In the genomic region with DNA sequence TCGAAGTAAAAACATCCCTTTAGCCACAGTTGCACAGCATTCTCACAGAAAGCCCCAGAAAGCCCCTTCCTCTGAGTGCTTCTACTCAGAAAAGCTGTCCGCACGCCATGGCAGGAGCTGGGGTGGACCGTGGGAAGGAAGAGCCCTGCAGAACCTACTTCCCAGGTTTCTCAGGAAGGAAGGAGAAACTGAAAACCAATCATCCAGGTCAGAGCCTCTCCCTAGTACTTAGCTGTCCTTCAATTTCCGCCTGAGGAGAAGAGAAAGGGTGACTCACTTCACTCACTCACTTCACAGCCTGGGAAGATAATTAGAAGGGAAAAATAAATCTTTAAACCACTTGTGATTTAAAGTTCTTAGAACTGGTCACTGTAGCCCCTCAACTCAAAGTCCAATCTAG, we compare ENCODE assay signal across 24 mouse cellular contexts. TPM values are rescaled to one million over a fixed set of nuclear protein-coding genes. Genes with fewer than 3 reads are reported as not detected.
A peak's percentile ranks its signal among the peaks of the same experiment; 100 is the strongest.
DNase-seq lines count a peak whose midpoint lies in the region; ATAC-seq and TF ChIP-seq lines count a peak whose summit lies in the region.
"Had no signal": no experiment of that assay in that cellular context is flagged by ENCODE, and none has a peak within 500 bp of the region (broad histone marks: within the 10 kb centered on the region; RNA-seq: fewer than 3 reads in every experiment).

No protein-coding gene starts in this region.

- TF ChIP-seq POLR2A in thymus, adult 2 months (IDR thresholded peaks at IDR 0.05; ENCODE audit: control insufficient read depth, extremely low read depth, insufficient read depth, low read length, poor library complexity), result no peak

- H3K27ac ChIP-seq in embryonic facial prominence, embryonic 15.5 days (replicated peaks), result peak overlapping the region; percentile 68; the same call in 1 of the 2 replicates
- no peak overlapping the region for H3K27ac ChIP-seq in embryonic facial prominence, embryonic 10.5 days (replicated peaks)
- H3K27ac ChIP-seq in kidney, embryonic 16.5 days (ENCODE audit: low read length), result peak overlapping the region; percentile 40; the same call in 1 of the 2 replicates
- H3K27ac ChIP-seq in stomach, embryonic 16.5 days (ENCODE audit: low read length), result peak overlapping the region; percentile 86
- no peak overlapping the region for H3K27ac ChIP-seq in thymus, adult 2 months (ENCODE audit: control insufficient read depth, insufficient read depth, low read length)
- H3K27ac ChIP-seq: embryonic facial prominence, embryonic 12.5 days; forebrain, embryonic 15.5 days; hindbrain, embryonic 15.5 days had no signal

- peaks cover 4% of the 10 kb centered on the region; the same call in 1 of the 2 replicates for H3K36me3 ChIP-seq in embryonic facial prominence, embryonic 15.5 days
- peaks cover 94% of the 10 kb centered on the region for H3K36me3 ChIP-seq in embryonic facial prominence, embryonic 10.5 days (replicated peaks)
- peaks cover 22% of the 10 kb centered on the region; the same call in 1 of the 2 replicates for H3K36me3 ChIP-seq in kidney, embryonic 16.5 days (ENCODE audit: insufficient read depth, low read length)
- no peaks in the 10 kb centered on the region for H3K36me3 ChIP-seq in stomach, embryonic 16.5 days (ENCODE audit: control insufficient read depth, insufficient read depth, low read length)
- H3K36me3 ChIP-seq in thymus, adult 2 months (ENCODE audit: control insufficient read depth, insufficient read depth, low read length), result peaks cover 32% of the 10 kb centered on the region

- H3K4me1 ChIP-seq in embryonic facial prominence, embryonic 15.5 days, result peaks cover 10% of the 10 kb centered on the region; the same call in 1 of the 2 replicates
- H3K4me1 ChIP-seq in embryonic facial prominence, embryonic 10.5 days, result peaks cover 4% of the 10 kb centered on the region; the same call in 1 of the 2 replicates
- peaks cover 18% of the 10 kb centered on the region for H3K4me1 ChIP-seq in kidney, embryonic 16.5 days (ENCODE audit: insufficient read depth, low read length)
- H3K4me1 ChIP-seq in stomach, embryonic 16.5 days (ENCODE audit: control insufficient read depth, insufficient read depth, low read length), result 0 out of 2 replicates have a peak, but pooled peaks cover 4% of the 10 kb centered on the region
- H3K4me1 ChIP-seq in thymus, adult 2 months (replicated peaks; ENCODE audit: control insufficient read depth, insufficient read depth, low read length), result no peaks in the 10 kb centered on the region
- H3K4me1 ChIP-seq: embryonic facial prominence, embryonic 12.5 days had no signal

- POLR2A ChIA-PET in Patski (lab: Charles Lee), result interaction anchor here (0.6 to 1.7 kb wide), 2 partner anchors 10 to 94 kb away, joined by 3 to 5 read pairs; partner anchors contain the start of gene Ube2l6

- no peak for ATAC-seq in embryonic facial prominence, embryonic 15.5 days (ENCODE audit: insufficient number of reproducible peaks, low FRiP score, low TSS enrichment, low read depth)
- 0 out of 2 replicates have a peak, but pooled peaks have one; percentile 69 for ATAC-seq in kidney, embryonic 16.5 days (ENCODE audit: low FRiP score, low TSS enrichment)
- peak; percentile 78 for ATAC-seq in Patski
- ATAC-seq in stomach, embryonic 16.5 days (ENCODE audit: insufficient read depth, low FRiP score), result no peak
- ATAC-seq: forebrain, embryonic 15.5 days had no signal

- WGBS in embryonic facial prominence, embryonic 15.5 days, result 69% methylated on average over 5 of the region's 5 CpGs
- 76% methylated on average over 5 of the region's 5 CpGs for WGBS in embryonic facial prominence, embryonic 10.5 days
- WGBS in kidney, embryonic 16.5 days, result 51% methylated on average over 5 of the region's 5 CpGs
- 74% methylated on average over 5 of the region's 5 CpGs for WGBS in stomach, embryonic 16.5 days
- 93% methylated on average over 5 of the region's 5 CpGs for WGBS in thymus, adult 2 months

- no peaks in the 10 kb centered on the region for H3K9me3 ChIP-seq in embryonic facial prominence, embryonic 15.5 days (replicated peaks)
- no peaks in the 10 kb centered on the region for H3K9me3 ChIP-seq in embryonic facial prominence, embryonic 10.5 days
- no peaks in the 10 kb centered on the region for H3K9me3 ChIP-seq in kidney, embryonic 16.5 days (ENCODE audit: low read length)
- no peaks in the 10 kb centered on the region for H3K9me3 ChIP-seq in stomach, embryonic 16.5 days (replicated peaks; ENCODE audit: control insufficient read depth, low read length)
- H3K9me3 ChIP-seq: embryonic facial prominence, embryonic 12.5 days; forebrain, embryonic 15.5 days; hindbrain, embryonic 15.5 days had no signal

- no peak overlapping the region for H3K4me2 ChIP-seq in embryonic facial prominence, embryonic 15.5 days (replicated peaks)
- H3K4me2 ChIP-seq in kidney, embryonic 16.5 days (replicated peaks; ENCODE audit: low read depth, low read length), result no peak overlapping the region
- H3K4me2 ChIP-seq in stomach, embryonic 16.5 days (ENCODE audit: low read depth, low read length), result peak overlapping the region; percentile 25; the same call in 1 of the 2 replicates
- H3K4me2 ChIP-seq: embryonic facial prominence, embryonic 12.5 days; forebrain, embryonic 15.5 days; heart, embryonic 11.5 days; hindbrain, embryonic 15.5 days had no signal

- in situ Hi-C loops in Patski (cut with MboI; ENCODE audit: low pct_unique_long_range_greater_than_20kb), result no loop called here

- TF ChIP-seq CTCF in Patski (IDR thresholded peaks at IDR 0.05), result no peak
- TF ChIP-seq CTCF in thymus, adult 2 months (IDR thresholded peaks at IDR 0.05; ENCODE audit: borderline replicate concordance, control insufficient read depth, extremely low read depth, insufficient read depth, low read length, poor library complexity), result no peak

- no peak for DNase-seq in embryonic facial prominence, embryonic 10.5 days (ENCODE audit: low spot score)
- no peak for DNase-seq in kidney, adult 11 months
- DNase-seq in Patski (ENCODE audit: low read depth, low spot score), result no peak
- no peak for DNase-seq in thymus, adult 2 months
- no peak for DNase-seq in left cerebral cortex, adult 8-10 months (ENCODE audit: low spot score in 2 of 2)
- DNase-seq: cerebellum, adult 9-10 months; heart, postnatal 4 days; kidney, adult 2 months; layer of hippocampus, postnatal 36 days; liver; lung, adult 2 months; lung, postnatal 4 days; right cerebral cortex, postnatal 14 days; thymus, postnatal 14 days had no signal

- no peaks in the 10 kb centered on the region for H3K27me3 ChIP-seq in embryonic facial prominence, embryonic 15.5 days
- no peaks in the 10 kb centered on the region for H3K27me3 ChIP-seq in embryonic facial prominence, embryonic 10.5 days (replicated peaks; ENCODE audit: low read depth, poor library complexity, severe bottlenecking)
- no peaks in the 10 kb centered on the region for H3K27me3 ChIP-seq in kidney, embryonic 16.5 days (ENCODE audit: insufficient read depth, low read length)
- H3K27me3 ChIP-seq in Patski, result no peaks in the 10 kb centered on the region
- H3K27me3 ChIP-seq in stomach, embryonic 16.5 days (ENCODE audit: control insufficient read depth, insufficient read depth, low read length), result no peaks in the 10 kb centered on the region
- no peaks in the 10 kb centered on the region for H3K27me3 ChIP-seq in thymus, adult 2 months (ENCODE audit: control insufficient read depth, insufficient read depth, low read length)
- H3K27me3 ChIP-seq: embryonic facial prominence, embryonic 12.5 days; forebrain, embryonic 15.5 days; hindbrain, embryonic 15.5 days had no signal

- H3K4me3 ChIP-seq in embryonic facial prominence, embryonic 15.5 days (replicated peaks), result no peak overlapping the region
- no peak overlapping the region for H3K4me3 ChIP-seq in embryonic facial prominence, embryonic 10.5 days
- H3K4me3 ChIP-seq in kidney, embryonic 16.5 days (ENCODE audit: low read length), result no peak overlapping the region
- H3K4me3 ChIP-seq in stomach, embryonic 16.5 days (replicated peaks; ENCODE audit: low read length), result no peak overlapping the region
- no peak overlapping the region for H3K4me3 ChIP-seq in thymus, adult 2 months (ENCODE audit: control insufficient read depth, insufficient read depth, low read length)
- H3K4me3 ChIP-seq: embryonic facial prominence, embryonic 12.5 days; forebrain, embryonic 15.5 days; hindbrain, embryonic 15.5 days had no signal

- CTCF ChIA-PET in Patski (lab: Charles Lee), result interaction anchor here (2.3 kb wide), 1 partner anchor 9 kb away, joined by 7 read pairs; no protein-coding TSS in a partner anchor

- no peak overlapping the region for H3K9ac ChIP-seq in embryonic facial prominence, embryonic 15.5 days
- H3K9ac ChIP-seq in kidney, embryonic 16.5 days (replicated peaks; ENCODE audit: low read length), result no peak overlapping the region
- H3K9ac ChIP-seq in stomach, embryonic 16.5 days (ENCODE audit: low read length), result no peak overlapping the region
- H3K9ac ChIP-seq: embryonic facial prominence, embryonic 12.5 days; forebrain, embryonic 15.5 days; hindbrain, embryonic 15.5 days had no signal

RNA-seq across cellular contexts. Expression of gene Zdhhc5, which starts 10.7 kb away (rescaled TPM):
- 28.1 and 28.9 TPM in 2 replicates for polyA plus RNA-seq in embryonic facial prominence, embryonic 15.5 days (2015; fragmentation: Nextera tagmentation; extraction: Ambion mirVana)
- polyA plus RNA-seq in embryonic facial prominence, embryonic 10.5 days (2016; fragmentation: Nextera tagmentation; extraction: Ambion mirVana), result 30.2 and 31.9 TPM in 2 replicates
- 30.4 and 30.6 TPM in 2 replicates for polyA plus RNA-seq in kidney, embryonic 16.5 days (2015; fragmentation: Nextera tagmentation; extraction: Ambion mirVana)
- 65.0 TPM for polyA plus RNA-seq in Patski (2021)
- polyA plus RNA-seq in stomach, embryonic 16.5 days (2015; fragmentation: Nextera tagmentation; extraction: Ambion mirVana), result 36.9 and 40.0 TPM in 2 replicates
- polyA plus RNA-seq in thymus, adult 2 months (2012; rRNA removed), result 53.6 and 57.1 TPM in 2 replicates
- 10 to 100 TPM; 38.3 to 42.1 (median 40.2) TPM for total RNA-seq in left cerebral cortex, adult 8-10 months (2022)

RNA-seq across cellular contexts. Expression of gene Clp1, which starts 22.8 kb away (rescaled TPM):
- 27.9 and 29.1 TPM in 2 replicates for polyA plus RNA-seq in embryonic facial prominence, embryonic 15.5 days (2015; fragmentation: Nextera tagmentation; extraction: Ambion mirVana)
- 53.2 and 53.8 TPM in 2 replicates for polyA plus RNA-seq in embryonic facial prominence, embryonic 10.5 days (2016; fragmentation: Nextera tagmentation; extraction: Ambion mirVana)
- 31.1 and 32.1 TPM in 2 replicates for polyA plus RNA-seq in kidney, embryonic 16.5 days (2015; fragmentation: Nextera tagmentation; extraction: Ambion mirVana)
- 11.9 TPM for polyA plus RNA-seq in Patski (2021)
- polyA plus RNA-seq in stomach, embryonic 16.5 days (2015; fragmentation: Nextera tagmentation; extraction: Ambion mirVana), result 26.6 and 28.4 TPM in 2 replicates
- 25.0 and 29.3 TPM in 2 replicates for polyA plus RNA-seq in thymus, adult 2 months (2012; rRNA removed)
- 10 to 100 TPM in 2 of 4 experiments, 1 to 10 TPM in 2; 9.1 to 11.1 (median 10.3) TPM for total RNA-seq in left cerebral cortex, adult 8-10 months (2022)

RNA-seq across cellular contexts. Expression of gene Tmx2, which starts 25.4 kb away (rescaled TPM):
- 92.6 and 96.0 TPM in 2 replicates for polyA plus RNA-seq in embryonic facial prominence, embryonic 15.5 days (2015; fragmentation: Nextera tagmentation; extraction: Ambion mirVana)
- polyA plus RNA-seq in embryonic facial prominence, embryonic 10.5 days (2016; fragmentation: Nextera tagmentation; extraction: Ambion mirVana), result 135 and 137 TPM in 2 replicates
- 202 and 216 TPM in 2 replicates for polyA plus RNA-seq in kidney, embryonic 16.5 days (2015; fragmentation: Nextera tagmentation; extraction: Ambion mirVana)
- 244 TPM for polyA plus RNA-seq in Patski (2021)
- polyA plus RNA-seq in stomach, embryonic 16.5 days (2015; fragmentation: Nextera tagmentation; extraction: Ambion mirVana), result 125 and 127 TPM in 2 replicates
- 50.2 and 53.8 TPM in 2 replicates for polyA plus RNA-seq in thymus, adult 2 months (2012; rRNA removed)
- 100 to 1,000 TPM; 243 to 260 (median 256) TPM for total RNA-seq in left cerebral cortex, adult 8-10 months (2022)

RNA-seq across cellular contexts. Expression of gene Med19, which starts 26.1 kb away (rescaled TPM):
- 31.3 and 34.0 TPM in 2 replicates for polyA plus RNA-seq in embryonic facial prominence, embryonic 15.5 days (2015; fragmentation: Nextera tagmentation; extraction: Ambion mirVana)
- 45.3 and 46.4 TPM in 2 replicates for polyA plus RNA-seq in embryonic facial prominence, embryonic 10.5 days (2016; fragmentation: Nextera tagmentation; extraction: Ambion mirVana)
- polyA plus RNA-seq in kidney, embryonic 16.5 days (2015; fragmentation: Nextera tagmentation; extraction: Ambion mirVana), result 39.2 and 42.6 TPM in 2 replicates
- polyA plus RNA-seq in Patski (2021), result 30.6 TPM
- 27.2 and 28.3 TPM in 2 replicates for polyA plus RNA-seq in stomach, embryonic 16.5 days (2015; fragmentation: Nextera tagmentation; extraction: Ambion mirVana)
- polyA plus RNA-seq in thymus, adult 2 months (2012; rRNA removed), result 10.6 and 11.6 TPM in 2 replicates
- total RNA-seq in left cerebral cortex, adult 8-10 months (2022), result 10 to 100 TPM; 31.6 to 37.0 (median 32.9) TPM

RNA-seq across cellular contexts. Expression of gene Gm28635, which starts 26.5 kb away (rescaled TPM):
- polyA plus RNA-seq in embryonic facial prominence, embryonic 15.5 days (2015; fragmentation: Nextera tagmentation; extraction: Ambion mirVana), result not detected in 2 replicates
- not detected in 2 replicates for polyA plus RNA-seq in embryonic facial prominence, embryonic 10.5 days (2016; fragmentation: Nextera tagmentation; extraction: Ambion mirVana)
- polyA plus RNA-seq in kidney, embryonic 16.5 days (2015; fragmentation: Nextera tagmentation; extraction: Ambion mirVana), result not detected in 2 replicates
- not detected for polyA plus RNA-seq in Patski (2021)
- not detected in 2 replicates for polyA plus RNA-seq in stomach, embryonic 16.5 days (2015; fragmentation: Nextera tagmentation; extraction: Ambion mirVana)
- polyA plus RNA-seq in thymus, adult 2 months (2012; rRNA removed), result not detected in 2 replicates
- total RNA-seq in left cerebral cortex, adult 8-10 months (2022), result 1 to 10 TPM in 1 of 4 experiments, not detected in 3; 3.6 TPM
- total RNA-seq: adrenal gland, adult 18-20 months; midbrain, postnatal 0 days had no signal
- polyA plus RNA-seq: embryonic facial prominence, embryonic 12.5 days; forebrain, embryonic 15.5 days; heart, embryonic 11.5 days; hindbrain, embryonic 15.5 days; kidney, adult 2 months; lung, adult 2 months; midbrain, postnatal 0 days; spleen, adult 2 months had no signal

Comparison
In these comparisons a context has a peak if more than half of its experiments do, and no peak if none do; other contexts are left out.
1. H3K27ac ChIP-seq: peak in embryonic facial prominence, embryonic 15.5 days (single experiment), kidney, embryonic 16.5 days (single experiment) and stomach, embryonic 16.5 days (single experiment); none in embryonic facial prominence, embryonic 10.5 days (single experiment) and thymus, adult 2 months (single experiment).
2. ATAC-seq: peak in kidney, embryonic 16.5 days (single experiment) and Patski (single experiment); none in embryonic facial prominence, embryonic 15.5 days (single experiment) and stomach, embryonic 16.5 days (single experiment).